Mouse (Mus musculus) common myeloid progenitor, adult 5-6 weeks (primary cell): Measurements from ENCODE around the gene Med13l. TPM values are rescaled to one million over a fixed set of nuclear protein-coding genes. Genes with fewer than 3 reads are reported as not detected.
A peak's percentile ranks its signal among the peaks of the same experiment; 100 is the strongest.

Experiments
- ATAC-seq: replicated peaks from 2 replicates; pipeline ENCODE4 v1.8.0; 2016; ENCODE audit warnings: low read depth, mild to moderate bottlenecking, moderate TSS enrichment, inconsistent platforms; ENCODE audit not compliant: poor library complexity, severe bottlenecking
- total RNA-seq: library from RNA; stranded (forward); fragments of 200-1000, 187-1606 nt; gene quantifications from 2 replicates; pipeline ENCODE4 v1.2.3, GENCODE M21; 2017

The Med13l gene
- total RNA-seq: 33.1 and 49.7 TPM in 2 replicates

GRCm38 (mm10) chr5:118560385-118561085 is at the start of gene Med13l:
Gene Med13l, plus strand, starts transcription at chr5:118560679.
- peak; percentile 17; the same call in 1 of the 2 replicates for ATAC-seq

DNA sequence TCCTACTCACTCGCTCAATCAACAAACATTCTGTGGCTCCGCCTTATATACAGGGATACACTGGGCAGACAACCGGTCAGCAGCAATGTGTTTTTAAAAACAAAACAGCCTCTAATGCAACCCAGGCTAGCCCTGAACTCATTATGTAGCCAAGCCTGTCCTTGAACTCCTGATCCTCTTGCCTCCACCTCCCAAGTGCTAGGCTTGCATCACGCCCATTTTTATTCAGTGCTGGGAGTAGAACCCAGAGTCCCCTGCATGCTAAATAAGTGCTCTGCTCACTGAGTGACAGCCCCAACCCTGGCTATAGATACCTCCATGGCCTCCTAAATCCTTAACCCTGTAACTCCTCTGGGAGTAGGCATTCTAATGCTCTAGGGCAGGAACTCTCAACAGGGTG is 49.5 kb upstream of the Med13l start:
- no peak for ATAC-seq

- no peak for ATAC-seq
These were observed 47.5 kb upstream of the Med13l start for GRCm38 (mm10) chr5:118513005-118513404.

GRCm38 (mm10) chr5:118513629-118514526 is 46.6 kb upstream of the Med13l start:
- peak; percentile 60 for ATAC-seq

DNA sequence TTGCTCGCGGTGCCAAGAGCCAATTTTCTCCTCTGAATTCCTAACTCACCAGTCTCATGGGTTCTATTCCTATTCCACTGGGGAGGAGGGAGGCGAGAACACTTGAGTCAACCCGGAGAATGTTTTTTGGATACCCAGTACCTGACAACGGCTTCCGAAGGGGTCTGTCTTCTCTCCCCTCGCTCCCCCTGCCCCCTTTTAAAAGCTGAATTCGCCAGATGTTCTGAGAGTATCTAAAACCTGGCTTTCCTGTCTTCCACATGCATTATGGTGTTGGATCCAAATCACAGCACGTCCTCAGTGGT is 46.0 kb upstream of the Med13l start:
- no peak for ATAC-seq

- ATAC-seq: no peak
These were observed 45.6 kb upstream of the Med13l start for GRCm38 (mm10) chr5:118514842-118515241.

- ATAC-seq: no peak
These were observed 45.2 kb upstream of the Med13l start for GRCm38 (mm10) chr5:118515280-118515721.

DNA sequence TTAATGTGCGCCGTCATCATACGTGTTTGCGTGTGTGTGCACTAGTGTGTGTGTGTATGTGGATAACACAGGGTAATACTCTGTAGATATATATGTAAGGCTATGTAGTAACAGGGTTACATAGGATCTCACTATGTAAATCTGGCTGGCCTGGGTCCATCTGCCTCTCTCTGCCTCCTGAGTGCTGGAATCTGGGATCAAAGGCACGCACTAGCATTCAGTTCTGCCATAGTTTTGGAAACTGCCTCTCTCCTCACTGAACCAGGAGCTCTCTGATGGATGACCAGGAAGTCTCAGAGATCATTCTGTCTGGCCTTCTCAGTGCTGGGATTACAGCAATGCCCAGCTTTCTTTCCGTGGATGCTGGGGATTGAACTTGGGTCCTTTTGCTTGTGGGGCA is 44.4 kb upstream of the Med13l start:
- no peak for ATAC-seq

DNA sequence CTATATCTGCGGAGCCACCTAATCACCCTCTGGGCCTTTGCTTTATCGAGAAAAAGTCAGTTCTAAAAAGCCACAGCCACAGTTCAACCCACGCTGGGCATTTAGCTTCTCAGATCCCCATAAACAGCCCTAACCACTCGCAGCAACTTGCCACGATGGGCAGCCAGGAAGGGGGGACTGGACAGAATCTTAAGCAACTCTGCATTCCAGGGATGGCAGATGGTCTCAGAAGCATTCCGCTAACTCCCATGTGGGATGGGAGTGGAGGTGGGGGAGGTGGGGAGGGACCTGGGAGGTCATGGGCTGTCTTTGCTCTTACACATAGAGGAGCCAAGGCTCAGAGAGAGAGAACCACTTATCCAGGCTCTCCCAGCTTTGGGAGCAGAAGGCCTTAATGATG is 44.0 kb upstream of the Med13l start:
- ATAC-seq: no peak

DNA sequence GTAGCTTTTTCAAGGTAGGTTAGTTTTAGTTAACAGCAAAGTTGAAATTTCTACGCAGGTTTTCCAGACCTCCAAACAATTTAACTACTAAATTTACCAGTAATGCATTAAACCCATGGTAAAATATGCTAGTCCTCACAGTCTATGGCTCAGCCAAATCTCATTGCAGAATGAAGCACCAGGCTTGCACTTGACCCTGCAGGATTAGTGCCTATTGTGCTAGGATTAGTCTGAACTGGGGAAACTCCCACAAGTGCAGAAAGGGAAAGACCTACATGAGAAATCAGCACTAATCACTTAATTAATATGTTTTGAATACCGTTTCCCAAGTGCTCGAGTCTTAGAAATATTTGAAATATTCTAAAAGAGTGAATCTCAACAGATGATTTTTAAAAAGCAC is 40.0 kb upstream of the Med13l start:
- no peak for ATAC-seq

- no peak for ATAC-seq
These were observed 36.1 kb upstream of the Med13l start for GRCm38 (mm10) chr5:118524400-118524799.

GRCm38 (mm10) chr5:118525634-118526033 is 34.8 kb upstream of the Med13l start:
- no peak for ATAC-seq

DNA sequence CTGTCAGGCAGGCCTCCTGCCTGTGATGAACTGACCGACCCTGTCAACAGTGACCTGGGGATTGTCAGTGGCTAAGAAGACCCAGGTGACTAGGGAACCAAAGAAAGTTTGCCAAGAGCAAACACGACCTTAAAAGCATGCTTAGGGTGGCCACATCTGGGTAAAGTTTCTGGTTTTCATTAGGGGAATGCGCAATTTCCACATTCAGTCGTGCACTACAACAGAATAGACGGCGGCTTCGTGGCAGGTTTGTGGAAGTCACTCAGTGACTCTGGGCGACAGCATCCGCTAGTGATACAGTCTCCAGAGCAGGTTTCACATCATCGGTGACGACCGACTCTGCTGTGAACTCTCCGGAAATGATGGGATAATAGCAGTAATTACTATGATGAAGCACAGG is 34.0 kb upstream of the Med13l start:
- no peak for ATAC-seq

GRCm38 (mm10) chr5:118529241-118529640 is 31.2 kb upstream of the Med13l start:
- ATAC-seq: no peak

DNA sequence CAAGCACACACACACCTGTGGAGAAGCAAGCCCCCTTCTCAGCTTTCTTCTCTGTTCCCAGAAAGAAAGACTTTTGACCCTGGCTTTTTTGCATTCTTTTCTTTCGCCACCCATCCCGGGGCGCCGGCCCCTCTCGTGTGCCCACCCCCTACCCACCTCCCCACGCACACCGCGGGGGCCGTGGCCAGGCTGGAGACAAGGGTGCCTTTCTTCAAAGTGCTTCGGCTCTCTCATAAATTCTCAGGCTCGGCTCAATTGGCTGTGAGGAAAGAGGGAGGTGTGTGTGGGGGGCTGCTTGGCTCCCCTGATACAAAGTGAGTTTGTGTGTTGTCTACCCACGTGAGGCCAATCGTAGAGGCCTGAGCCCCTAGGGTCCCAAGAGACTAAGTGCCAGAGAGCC is 28.4 kb upstream of the Med13l start:
- ATAC-seq: no peak

DNA sequence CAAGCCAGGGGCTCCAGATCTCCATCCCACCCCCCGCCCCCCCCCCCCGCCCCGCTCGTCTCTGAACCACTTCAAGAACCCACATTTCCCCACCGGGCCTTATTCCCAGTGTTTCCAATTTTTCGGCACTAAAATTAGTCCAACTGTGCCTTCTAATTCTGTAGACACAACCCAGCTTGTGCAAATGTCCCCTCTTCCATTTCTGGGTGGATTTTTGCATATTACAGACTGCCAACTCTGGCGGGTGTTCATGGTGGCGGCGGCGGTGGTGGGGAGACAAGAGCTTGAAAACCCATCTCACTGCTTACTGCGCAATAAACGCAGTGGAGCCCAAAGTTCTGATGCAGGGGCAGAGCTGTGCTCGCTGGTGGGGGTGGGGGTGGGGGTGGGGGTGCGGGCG is 27.8 kb upstream of the Med13l start:
- ATAC-seq: no peak

- ATAC-seq: no peak
These were observed 26.0 kb upstream of the Med13l start for GRCm38 (mm10) chr5:118534407-118534921.

DNA sequence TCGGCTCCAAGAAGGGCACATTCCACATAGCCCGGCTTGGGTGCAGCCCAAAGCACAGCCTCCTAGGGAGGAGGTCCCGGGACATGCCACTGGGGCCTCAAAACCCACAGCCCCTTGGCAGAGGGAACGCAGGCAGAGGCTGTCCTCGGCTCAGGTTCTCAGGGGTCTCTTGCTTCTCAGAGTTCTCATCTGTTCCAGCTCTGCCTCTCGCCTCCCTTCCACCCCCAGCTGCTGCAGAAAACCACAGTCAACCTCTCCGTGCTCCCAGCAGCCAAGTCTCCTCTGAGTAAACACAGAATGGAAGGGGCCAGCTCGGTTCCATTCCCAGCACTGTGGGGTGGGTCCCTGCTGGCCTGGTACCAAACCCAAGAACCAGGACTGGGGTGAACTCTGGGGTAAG is 25.3 kb upstream of the Med13l start:
- no peak for ATAC-seq

DNA sequence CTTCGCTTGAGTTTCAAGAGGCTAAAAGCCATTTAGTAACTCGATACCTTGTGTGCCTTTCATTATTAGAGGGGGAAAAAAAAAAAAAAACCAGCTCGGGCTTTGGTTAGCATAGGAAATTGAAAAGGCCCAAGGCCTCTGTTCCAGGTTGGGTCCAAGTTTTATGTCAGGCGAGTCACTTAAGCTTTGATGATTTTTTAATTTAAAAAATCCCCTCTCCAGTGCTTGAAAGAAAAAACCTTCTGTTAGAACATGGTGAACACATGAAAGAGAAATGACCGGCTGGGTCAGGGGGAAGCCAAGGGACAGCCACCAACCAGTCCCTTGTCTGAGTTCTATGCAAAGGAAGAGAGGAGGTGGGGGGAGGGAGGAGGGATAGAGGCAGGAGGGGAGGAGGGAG is 22.0 kb upstream of the Med13l start:
- ATAC-seq: no peak

- ATAC-seq: no peak
These were observed 16.7 kb upstream of the Med13l start for GRCm38 (mm10) chr5:118543816-118544215.

DNA sequence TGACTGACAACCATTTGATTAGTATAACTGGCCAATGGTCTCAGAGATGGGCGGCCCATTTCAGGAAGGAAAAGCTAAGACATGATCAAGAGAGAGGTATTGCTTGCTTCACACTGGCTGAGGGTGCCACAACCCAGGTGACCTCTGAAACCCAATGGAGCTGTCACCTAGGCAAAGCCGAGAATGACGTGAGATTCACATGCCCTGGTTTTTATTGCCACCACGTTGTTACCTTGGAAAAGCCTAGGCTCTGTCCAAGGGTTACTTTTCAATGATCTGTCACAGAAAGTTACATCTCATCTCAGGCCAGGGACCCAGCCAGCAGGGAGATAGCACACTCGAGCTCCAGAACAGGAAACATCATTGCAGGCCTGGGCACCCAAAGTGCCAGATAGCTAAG is 10.0 kb upstream of the Med13l start:
- no peak for ATAC-seq
